Mouse (Mus musculus): ENCODE measurements around the gene Atp1a3. TPM values are rescaled to one million over a fixed set of nuclear protein-coding genes. Genes with fewer than 3 reads are reported as not detected.
A peak's percentile ranks its signal among the peaks of the same experiment; 100 is the strongest.
"Not testable (repeated sequence)": the region's sequence is repeated elsewhere in the genome, so short reads cannot be mapped to it uniquely, and the experiment has no call there.

The Atp1a3 gene
- total RNA-seq (2014; rRNA removed): 0.28 and 0.40 TPM in 2 replicates
- 0.06 and 0.37 TPM in 2 replicates for polyA plus RNA-seq (2012; rRNA removed)

DNA sequence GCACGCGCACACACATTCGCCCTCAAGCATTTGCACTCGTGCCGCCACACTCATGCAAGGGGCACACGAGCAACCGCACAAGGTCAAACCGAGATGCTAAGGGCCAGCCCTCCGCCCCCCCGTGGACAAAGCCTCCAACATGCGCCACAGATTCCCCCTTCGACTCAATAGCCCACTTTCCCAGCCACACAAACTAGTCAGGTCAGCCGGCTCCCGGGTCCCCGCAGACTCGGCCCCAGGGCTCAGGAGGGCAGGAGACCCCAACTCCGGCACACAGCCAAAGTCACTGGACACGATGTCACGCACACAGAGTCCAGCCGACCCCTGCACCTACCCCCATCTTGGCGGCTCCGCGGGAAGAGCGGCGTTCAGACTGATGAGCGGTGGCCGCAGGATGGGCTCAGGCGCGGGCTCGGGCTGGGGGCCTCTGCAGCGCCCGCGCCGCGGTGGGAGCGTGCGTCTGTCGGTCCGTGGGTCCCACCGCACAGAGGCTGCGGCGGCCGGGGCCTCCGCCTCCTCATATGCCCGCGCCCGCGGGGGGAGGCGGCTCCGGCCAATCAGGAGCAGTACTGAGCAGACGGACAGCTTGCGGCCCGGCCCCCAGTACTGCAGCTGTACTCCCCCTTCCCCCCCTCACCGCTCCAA, at the start of gene Atp1a3:
Gene Atp1a3 (minus strand): TSS at position 538 of the 645 bp plus-strand sequence.
- H3K79me2 ChIP-seq (ENCODE audit: control insufficient read depth, insufficient read depth, low read length): no peaks in the 10 kb centered on the region
- H3K4me1 ChIP-seq (ENCODE audit: control insufficient read depth, insufficient read depth, low read length): no peaks in the 10 kb centered on the region
- WGBS: 5% methylated on average over 53 of the region's 54 CpGs
- H3K27ac ChIP-seq (replicated peaks; ENCODE audit: insufficient read depth, low read depth, low read length): no peak within 1 kb of the TSS
- peaks cover 2% of the 10 kb centered on the region; the same call in 1 of the 2 replicates for H3K27me3 ChIP-seq (ENCODE audit: control insufficient read depth, insufficient read depth, low read length)
- H3K9ac ChIP-seq (ENCODE audit: low read depth, low read length): no peak within 1 kb of the TSS
- H3K4me3 ChIP-seq (ENCODE audit: insufficient read depth, low read depth, low read length): no peak within 1 kb of the TSS
- TF ChIP-seq CTCF (IDR thresholded peaks at IDR 0.05; ENCODE audit: low read depth, low read length) (no peak), POLR2A (IDR thresholded peaks at IDR 0.05; ENCODE audit: extremely low read depth, insufficient read depth, low read length) (no peak)
- no peaks in the 10 kb centered on the region for H3K36me3 ChIP-seq (ENCODE audit: control insufficient read depth, insufficient read depth, low read length)
- DNase-seq (ENCODE audit: extremely low read depth, low read depth, low spot score): no peak

DNA sequence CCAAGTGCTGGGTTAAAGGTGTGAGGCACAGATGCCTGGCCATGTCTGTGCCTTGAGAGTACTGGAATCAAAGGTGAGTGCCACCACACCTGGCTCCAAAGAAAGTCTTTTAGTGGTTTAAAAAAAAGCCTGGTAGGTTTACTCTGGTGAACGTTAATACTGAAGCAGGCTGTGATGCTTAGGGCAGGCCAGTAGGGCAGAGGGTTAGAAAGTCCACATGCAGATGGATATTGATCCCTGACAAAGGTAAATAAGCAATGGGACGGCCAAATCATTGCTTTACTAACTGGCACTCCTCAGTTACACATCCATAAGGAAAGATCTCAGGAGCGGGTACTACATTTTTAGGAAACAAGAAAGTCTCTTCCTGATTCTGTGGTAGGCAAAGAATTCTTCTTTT, 46.8 kb upstream of the Atp1a3 start:
- peak; percentile 89 for DNase-seq (ENCODE audit: extremely low read depth, low read depth, low spot score)
- peaks cover 2% of the 10 kb centered on the region; the same call in 1 of the 2 replicates for H3K4me1 ChIP-seq (ENCODE audit: control insufficient read depth, insufficient read depth, low read length)
- no peak; the same call in 1 of the 2 replicates for TF ChIP-seq CTCF (IDR thresholded peaks at IDR 0.05; ENCODE audit: low read depth, low read length)
- no peak for TF ChIP-seq POLR2A (IDR thresholded peaks at IDR 0.05; ENCODE audit: extremely low read depth, insufficient read depth, low read length)
- H3K79me2 ChIP-seq (ENCODE audit: control insufficient read depth, insufficient read depth, low read length): no peaks in the 10 kb centered on the region
- 22% methylated on average over 3 of the region's 3 CpGs for WGBS
- H3K9ac ChIP-seq (ENCODE audit: low read depth, low read length): no peak overlapping the region
- H3K36me3 ChIP-seq (ENCODE audit: control insufficient read depth, insufficient read depth, low read length): no peaks in the 10 kb centered on the region
- H3K27ac ChIP-seq (replicated peaks; ENCODE audit: insufficient read depth, low read depth, low read length): peak overlapping the region; percentile 11
- no peak overlapping the region for H3K4me3 ChIP-seq (ENCODE audit: insufficient read depth, low read depth, low read length)
- no peaks in the 10 kb centered on the region for H3K27me3 ChIP-seq (ENCODE audit: control insufficient read depth, insufficient read depth, low read length)

DNA sequence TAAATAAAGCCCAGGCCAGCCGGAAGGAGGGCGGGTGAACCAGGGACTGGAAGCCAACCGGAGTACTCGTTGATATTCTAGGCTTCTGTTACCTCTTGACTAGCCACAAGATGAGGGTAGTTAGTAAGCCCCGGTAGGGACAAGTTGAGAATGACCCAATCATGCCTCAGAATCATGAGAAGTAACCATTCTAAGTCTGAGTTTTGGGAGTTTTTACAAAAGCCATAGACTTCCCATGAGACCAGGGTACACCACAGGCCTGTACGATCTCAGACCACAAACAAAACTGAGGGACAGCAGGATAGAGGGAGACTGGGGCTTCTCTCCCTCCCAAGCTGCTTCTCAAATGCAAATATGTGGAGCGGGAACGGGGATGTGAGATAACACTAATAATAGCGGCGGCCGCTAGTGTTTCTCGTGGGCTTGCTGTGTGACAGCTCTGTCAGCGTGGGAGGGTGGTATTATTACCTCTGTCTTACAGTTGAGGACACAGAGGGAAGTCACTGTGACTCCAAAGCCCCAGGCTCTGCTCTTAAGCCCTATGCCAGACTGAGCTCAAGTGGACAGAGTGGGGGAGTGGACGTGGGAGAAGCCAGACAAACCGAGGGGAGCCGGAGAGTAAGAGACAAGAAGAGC, 43.7 kb upstream of the Atp1a3 start:
- Histone ChIP-seq H3K4me3 (ENCODE audit: insufficient read depth, low read depth, low read length) (no peak overlapping the region), H3K4me1 (ENCODE audit: control insufficient read depth, insufficient read depth, low read length) (peaks cover 2% of the 10 kb centered on the region; the same call in 1 of the 2 replicates), H3K27me3 (ENCODE audit: control insufficient read depth, insufficient read depth, low read length) (no peaks in the 10 kb centered on the region), H3K9ac (ENCODE audit: low read depth, low read length) (no peak overlapping the region), H3K27ac (replicated peaks; ENCODE audit: insufficient read depth, low read depth, low read length) (no peak overlapping the region), H3K36me3 (ENCODE audit: control insufficient read depth, insufficient read depth, low read length) (no peaks in the 10 kb centered on the region), H3K79me2 (ENCODE audit: control insufficient read depth, insufficient read depth, low read length) (no peaks in the 10 kb centered on the region)
- 90% methylated on average over 16 of the region's 16 CpGs for WGBS
- DNase-seq (ENCODE audit: extremely low read depth, low read depth, low spot score): no peak
- no peak for TF ChIP-seq POLR2A (IDR thresholded peaks at IDR 0.05; ENCODE audit: extremely low read depth, insufficient read depth, low read length)
- no peak for TF ChIP-seq CTCF (IDR thresholded peaks at IDR 0.05; ENCODE audit: low read depth, low read length)

DNA sequence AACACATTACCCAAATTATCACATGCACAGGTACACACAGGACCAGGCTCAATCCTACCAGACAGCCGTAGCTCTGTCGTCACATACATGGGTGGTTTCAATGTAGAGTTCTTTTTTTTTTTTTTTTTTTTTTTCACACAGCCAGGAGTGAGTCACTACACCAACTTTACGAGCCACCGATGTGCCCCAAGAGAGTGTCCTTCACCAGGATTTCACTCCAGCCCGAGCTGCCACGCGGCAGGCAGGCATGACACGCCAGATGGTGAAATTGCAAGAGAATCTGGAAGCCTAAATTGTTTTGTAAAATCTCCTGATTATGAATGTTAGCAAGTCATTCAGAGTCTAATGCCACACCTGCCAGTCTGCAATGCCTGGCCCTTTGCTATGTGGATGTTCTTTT, 41.6 kb upstream of the Atp1a3 start:
- Histone ChIP-seq H3K79me2 (ENCODE audit: control insufficient read depth, insufficient read depth, low read length) (no peaks in the 10 kb centered on the region), H3K4me1 (ENCODE audit: control insufficient read depth, insufficient read depth, low read length) (peaks cover under 1% of the 10 kb centered on the region; the same call in 1 of the 2 replicates), H3K9ac (ENCODE audit: low read depth, low read length) (no peak overlapping the region), H3K36me3 (ENCODE audit: control insufficient read depth, insufficient read depth, low read length) (no peaks in the 10 kb centered on the region), H3K27ac (replicated peaks; ENCODE audit: insufficient read depth, low read depth, low read length) (no peak overlapping the region), H3K4me3 (ENCODE audit: insufficient read depth, low read depth, low read length) (no peak overlapping the region), H3K27me3 (ENCODE audit: control insufficient read depth, insufficient read depth, low read length) (no peaks in the 10 kb centered on the region)
- TF ChIP-seq CTCF (IDR thresholded peaks at IDR 0.05; ENCODE audit: low read depth, low read length) (no peak), POLR2A (IDR thresholded peaks at IDR 0.05; ENCODE audit: extremely low read depth, insufficient read depth, low read length) (no peak)
- 94% methylated on average over 8 of the region's 8 CpGs for WGBS
- no peak for DNase-seq (ENCODE audit: extremely low read depth, low read depth, low spot score)

DNA sequence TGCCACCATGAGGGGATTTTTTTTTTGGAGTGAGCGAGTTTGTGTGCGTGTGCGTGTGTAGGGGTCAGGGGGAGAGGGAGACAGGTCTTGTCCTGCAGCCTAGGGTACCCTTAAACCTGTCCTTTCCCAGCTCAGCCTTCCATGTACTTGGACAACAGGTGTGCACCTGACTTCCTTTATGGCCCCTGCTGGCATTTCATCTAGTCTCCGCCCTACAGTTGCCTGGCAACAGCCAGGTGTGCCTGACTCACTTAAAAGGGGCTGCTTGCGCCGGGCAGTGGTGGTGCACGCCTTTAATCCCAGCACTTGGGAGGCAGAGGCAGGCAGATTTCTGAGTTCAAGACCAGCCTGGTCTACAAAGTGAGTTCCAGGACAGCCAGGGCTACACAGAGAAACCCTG, 38.8 kb upstream of the Atp1a3 start:
- H3K27ac ChIP-seq (replicated peaks; ENCODE audit: insufficient read depth, low read depth, low read length); H3K79me2 ChIP-seq (ENCODE audit: control insufficient read depth, insufficient read depth, low read length); DNase-seq (ENCODE audit: extremely low read depth, low read depth, low spot score); H3K36me3 ChIP-seq (ENCODE audit: control insufficient read depth, insufficient read depth, low read length); H3K4me1 ChIP-seq (ENCODE audit: control insufficient read depth, insufficient read depth, low read length); H3K27me3 ChIP-seq (ENCODE audit: control insufficient read depth, insufficient read depth, low read length); H3K4me3 ChIP-seq (ENCODE audit: insufficient read depth, low read depth, low read length); H3K9ac ChIP-seq (ENCODE audit: low read depth, low read length): not testable (repeated sequence)
- 97% methylated on average over 7 of the region's 7 CpGs for WGBS

DNA sequence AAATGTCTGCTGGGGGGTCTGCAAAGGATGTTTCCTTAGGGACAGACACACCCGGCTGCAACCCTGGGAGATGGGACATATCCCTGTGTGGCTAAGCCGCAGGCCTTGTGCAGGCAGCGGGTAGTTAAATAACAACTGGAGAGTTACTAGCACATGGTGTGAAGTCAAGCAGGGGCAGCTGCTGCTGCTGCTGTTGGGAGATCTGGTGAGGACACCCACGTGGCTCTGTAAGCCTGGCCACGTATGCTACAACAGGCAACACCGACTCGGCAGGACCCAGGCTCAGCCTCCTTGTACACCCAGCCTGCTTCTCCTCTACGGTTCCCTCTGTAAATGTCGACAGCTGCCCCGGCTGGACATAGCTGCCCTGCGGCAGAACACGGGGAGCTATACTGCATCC, 36.2 kb upstream of the Atp1a3 start:
- TF ChIP-seq CTCF (IDR thresholded peaks at IDR 0.05; ENCODE audit: low read depth, low read length): no peak
- TF ChIP-seq POLR2A (IDR thresholded peaks at IDR 0.05; ENCODE audit: extremely low read depth, insufficient read depth, low read length): no peak
- H3K4me3 ChIP-seq (ENCODE audit: insufficient read depth, low read depth, low read length): no peak overlapping the region
- no peaks in the 10 kb centered on the region for H3K27me3 ChIP-seq (ENCODE audit: control insufficient read depth, insufficient read depth, low read length)
- H3K79me2 ChIP-seq (ENCODE audit: control insufficient read depth, insufficient read depth, low read length): no peaks in the 10 kb centered on the region
- no peak for DNase-seq (ENCODE audit: extremely low read depth, low read depth, low spot score)
- no peaks in the 10 kb centered on the region for H3K36me3 ChIP-seq (ENCODE audit: control insufficient read depth, insufficient read depth, low read length)
- no peak overlapping the region for H3K27ac ChIP-seq (replicated peaks; ENCODE audit: insufficient read depth, low read depth, low read length)
- WGBS: 95% methylated on average over 12 of the region's 12 CpGs
- no peak overlapping the region for H3K9ac ChIP-seq (ENCODE audit: low read depth, low read length)
- no peaks in the 10 kb centered on the region for H3K4me1 ChIP-seq (ENCODE audit: control insufficient read depth, insufficient read depth, low read length)

Data from liver, adult 2 months (tissue).